Mouse (Mus musculus) layer of hippocampus, postnatal 25 days (tissue): Measurements from ENCODE around the gene Kcnab3. TPM values are rescaled to one million over a fixed set of nuclear protein-coding genes. Genes with fewer than 3 reads are reported as not detected.
A peak's percentile ranks its signal among the peaks of the same experiment; 100 is the strongest.

Experiments
- DNase-seq, 2 experiments: peaks; one replicate each; pipeline ENCODE4 v3.0.0; 2022; ENCODE audit warnings: mixed read lengths in 2 of 2, low spot score in 1 of 2; ENCODE audit errors: extremely low spot score in 1 of 2
- total RNA-seq, 2 experiments: library from RNA; stranded (reverse); gene quantifications; 2 replicates each; pipeline ENCODE4 v1.2.3; 2021

Kcnab3 gene
- total RNA-seq, 2 experiments from 2014 or later: 23.3 to 24.4 TPM

DNA sequence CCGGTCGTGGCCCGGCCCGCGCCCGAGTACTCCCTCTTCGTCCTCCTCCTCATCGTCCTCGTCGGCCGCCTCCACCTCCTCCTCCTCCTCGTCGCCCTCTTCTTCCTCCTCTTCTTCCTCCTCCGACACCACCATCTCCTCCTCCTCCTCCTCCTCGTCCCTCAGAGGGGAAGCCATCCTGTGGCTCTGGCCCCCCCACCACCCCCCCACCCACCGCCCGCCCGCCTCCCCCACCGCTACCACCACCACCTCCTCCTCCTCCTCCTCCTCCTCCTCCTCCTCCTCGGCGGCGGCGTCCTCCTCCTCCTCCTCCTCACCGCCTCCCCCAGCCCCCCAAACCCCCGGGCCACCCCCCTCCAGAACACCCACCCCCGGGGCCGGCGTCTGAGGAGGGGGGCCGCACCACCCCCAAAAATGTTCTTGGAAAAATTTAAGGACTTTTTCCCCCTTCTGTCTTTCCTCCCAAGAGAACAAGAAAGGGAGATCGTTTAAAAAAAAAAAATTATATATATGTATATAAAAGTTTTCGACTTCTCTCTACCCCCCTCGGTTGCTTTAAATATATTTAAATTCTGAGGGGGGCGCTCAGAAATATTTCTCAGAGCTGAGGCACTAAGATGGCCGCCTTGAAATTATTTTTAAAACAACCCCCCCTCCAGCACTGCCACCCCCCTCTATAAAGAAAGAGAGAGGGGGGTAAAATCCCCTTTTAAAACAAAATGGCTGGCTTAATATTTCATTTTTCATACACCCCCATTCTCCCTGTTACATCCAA is 43.3 kb downstream of the Kcnab3 start, which contains the start of gene Chd3:
Gene Chd3, minus strand, starts transcription at position 192 of the 775 bp plus-strand sequence.
- no peak for DNase-seq

DNA sequence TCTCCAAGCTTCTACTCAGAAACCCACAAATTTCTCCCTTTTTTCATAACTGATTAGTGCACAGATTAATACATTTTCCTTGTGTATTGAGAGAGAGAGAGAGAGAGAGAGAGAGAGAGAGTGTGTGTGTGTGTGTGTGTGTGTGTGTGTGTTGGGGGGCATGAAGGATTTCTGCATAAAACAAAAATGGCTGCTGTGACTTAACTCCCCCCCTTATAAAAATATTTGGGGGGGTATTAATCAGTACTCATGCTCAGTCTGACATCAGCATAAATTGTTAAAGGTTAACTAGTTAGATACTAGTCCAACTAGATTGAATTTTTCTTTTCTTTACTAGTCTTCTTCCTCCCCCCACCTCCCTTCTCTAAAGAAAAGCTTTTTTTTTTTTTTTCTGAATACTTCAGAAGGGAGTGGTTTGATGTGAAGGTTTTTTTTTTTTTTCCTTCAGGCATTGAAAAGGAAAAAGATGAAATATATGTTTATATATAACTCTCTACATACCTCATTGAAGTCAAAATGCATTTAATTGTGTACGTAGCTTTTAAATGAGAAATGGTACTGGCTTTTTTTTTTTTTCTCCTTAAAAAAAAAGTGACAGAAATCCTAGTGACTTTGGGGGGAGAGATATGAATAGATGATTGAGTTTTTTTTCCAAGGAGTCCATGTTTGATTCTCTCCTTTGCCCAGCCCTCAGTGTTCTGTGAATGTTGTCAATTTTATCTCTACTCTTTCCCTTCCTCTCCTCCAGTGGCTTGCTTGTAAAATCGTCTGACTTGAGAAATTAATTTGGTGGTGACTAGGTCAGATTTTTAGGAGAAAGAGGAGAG is 44.1 kb downstream of the Kcnab3 start:
- DNase-seq: no peak

DNA sequence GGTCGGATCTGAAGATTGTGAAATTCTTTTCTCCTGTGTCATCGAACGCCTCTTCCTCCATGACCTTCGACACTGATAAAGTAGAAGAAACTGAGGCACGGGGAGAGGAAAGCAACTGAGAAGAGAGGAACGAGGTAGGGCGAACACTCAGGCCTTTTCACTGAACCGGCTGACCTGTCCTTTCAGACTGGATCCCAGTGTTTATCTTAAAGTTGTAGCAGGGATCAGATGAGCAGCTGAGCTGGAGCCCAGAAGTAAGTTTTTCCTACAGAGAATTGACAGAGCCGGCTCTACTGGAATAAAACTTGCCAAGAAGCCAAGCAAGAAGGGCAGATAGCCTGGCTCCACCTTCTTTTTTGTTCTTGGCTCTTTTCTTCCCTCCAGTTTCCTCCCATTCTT is 44.8 kb downstream of the Kcnab3 start:
- DNase-seq: no peak

GRCm38 (mm10) chr11:69371601-69372000 is 45.5 kb downstream of the Kcnab3 start:
- no peak for DNase-seq

DNA sequence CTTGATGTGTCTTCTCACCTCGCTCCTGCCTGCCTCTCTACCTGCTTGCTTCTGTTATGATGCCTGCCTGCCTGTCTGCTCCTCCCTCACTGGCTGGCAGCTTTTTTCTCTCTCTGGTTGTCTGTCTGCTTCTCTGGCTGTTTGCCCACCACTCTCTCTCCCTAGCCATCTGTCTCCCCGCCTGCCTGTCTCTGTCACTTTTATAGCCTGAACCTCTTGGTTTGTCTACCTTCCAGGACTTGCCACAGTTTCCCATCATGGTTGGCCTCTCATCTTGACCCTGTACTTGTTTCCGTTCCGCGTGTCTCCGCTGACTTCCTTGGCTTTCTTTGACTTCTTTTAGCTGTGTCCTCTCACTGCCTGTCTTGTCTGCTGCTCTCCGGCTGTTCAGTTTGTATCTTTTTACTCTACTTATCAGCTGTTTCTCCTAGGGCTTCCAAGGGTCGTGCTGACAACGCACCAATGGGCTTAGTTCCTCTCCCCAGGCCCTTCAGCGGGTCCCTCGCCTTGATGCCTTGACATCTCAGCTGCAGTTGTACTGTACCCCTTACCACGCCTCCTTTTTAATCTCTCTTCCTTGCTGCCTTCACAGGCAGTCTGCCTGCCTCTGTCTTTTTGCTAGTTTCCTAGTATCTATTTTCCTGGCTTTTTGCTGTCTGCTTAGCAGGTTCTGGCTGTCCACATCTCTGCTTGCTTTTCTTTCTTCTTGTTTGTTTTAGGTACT is 46.2 kb downstream of the Kcnab3 start:
- DNase-seq: peak; percentile 61 to 73

DNA sequence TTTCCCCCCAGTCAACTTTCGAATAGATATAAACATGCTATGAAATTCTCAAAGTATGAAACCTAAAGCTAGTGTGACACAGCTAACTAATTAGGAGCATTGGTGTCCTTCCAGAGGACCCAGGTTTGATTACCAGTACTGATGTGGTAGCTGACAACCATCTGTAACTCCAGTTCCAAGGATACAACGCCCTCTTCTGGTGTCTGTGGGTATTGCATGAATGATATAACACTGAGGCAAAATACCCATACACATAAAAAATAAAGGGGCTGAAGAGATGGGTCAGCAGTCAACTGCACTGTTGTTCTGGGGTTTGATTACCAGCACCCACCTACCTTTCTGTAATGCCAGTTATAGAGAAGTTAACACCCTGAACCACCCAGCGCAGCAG is 46.7 kb downstream of the Kcnab3 start:
- no peak for DNase-seq

- DNase-seq: no peak
These were observed 47.3 kb downstream of the Kcnab3 start for GRCm38 (mm10) chr11:69373223-69373965.

GRCm38 (mm10) chr11:69375646-69376045 is 49.6 kb downstream of the Kcnab3 start:
- no peak for DNase-seq

DNA sequence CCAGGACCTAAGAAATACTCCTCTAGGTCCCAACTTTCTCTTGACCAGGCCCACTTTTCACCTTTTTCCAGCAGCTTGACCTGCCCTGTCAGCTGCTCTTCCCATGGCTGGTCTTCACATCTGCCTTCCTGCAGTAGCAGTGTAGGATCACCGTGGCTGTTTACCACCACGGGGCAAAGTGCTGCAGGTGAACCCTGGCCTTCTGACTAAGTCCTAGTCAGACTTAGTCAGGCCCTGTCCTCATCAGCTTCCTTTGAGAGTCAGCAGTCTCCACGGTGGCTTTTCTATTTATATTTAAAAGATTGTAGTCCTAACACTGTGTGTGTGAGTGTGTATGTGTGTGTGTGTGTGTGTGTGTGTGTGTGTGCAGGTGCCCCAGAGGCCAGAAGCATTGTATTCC is 51.7 kb downstream of the Kcnab3 start:
- DNase-seq: no peak

- DNase-seq: no peak
These were observed 53.5 kb downstream of the Kcnab3 start for GRCm38 (mm10) chr11:69379600-69379999.

GRCm38 (mm10) chr11:69381356-69381755 is 55.3 kb downstream of the Kcnab3 start:
- DNase-seq: no peak

Other genes starting within 250 kb of the Kcnab3 start
- gene Vamp2, start 237.8 kb upstream of the Kcnab3 start, total RNA-seq: 1,000 to 10,000 TPM in 1 of 2 experiments, 100 to 1,000 TPM in 1; 978 to 1,010 TPM
- 10 to 100 TPM; 70.1 to 89.0 TPM for gene Per1, start 231.0 kb upstream of the Kcnab3 start, total RNA-seq
- gene Hes7, start 205.9 kb upstream of the Kcnab3 start, total RNA-seq: under 1 TPM; 0.80 to 0.96 TPM
- gene 9130213A22Rik, start 203.7 kb upstream of the Kcnab3 start, total RNA-seq: under 1 TPM; 0.68 to 0.89 TPM
- 1 to 10 TPM; 5.2 to 6.8 TPM for gene Aloxe3, start 200.4 kb upstream of the Kcnab3 start, total RNA-seq
- gene Alox12b, start 169.3 kb upstream of the Kcnab3 start, total RNA-seq: 1 to 10 TPM; 4.0 to 7.2 TPM
- gene Alox8, start 128.4 kb upstream of the Kcnab3 start, total RNA-seq: 1 to 10 TPM; 6.0 to 8.2 TPM
- gene Gucy2e, start 89.2 kb upstream of the Kcnab3 start, total RNA-seq: 1 to 10 TPM; 1.7 TPM
- 10 to 100 TPM; 11.2 to 15.6 TPM for gene Cntrob, start 2.5 kb upstream of the Kcnab3 start, total RNA-seq
- 10 to 100 TPM; 63.5 to 68.4 TPM for gene Trappc1, start 2.3 kb upstream of the Kcnab3 start, total RNA-seq
- gene Rnf227, start 14.2 kb downstream of the Kcnab3 start, total RNA-seq: 100 to 1,000 TPM; 103 to 110 TPM
- gene Chd3, start 43.1 kb downstream of the Kcnab3 start, total RNA-seq: 100 to 1,000 TPM; 504 to 538 TPM
- gene Naa38, start 69.2 kb downstream of the Kcnab3 start, total RNA-seq: 100 to 1,000 TPM; 100 to 116 TPM
- gene Cyb5d1, start 69.4 kb downstream of the Kcnab3 start, total RNA-seq: 10 to 100 TPM; 40.8 to 43.6 TPM
- 1 to 10 TPM; 2.5 TPM for gene Tmem88, start 72.0 kb downstream of the Kcnab3 start, total RNA-seq
- gene Kdm6b, start 87.4 kb downstream of the Kcnab3 start, total RNA-seq: 10 to 100 TPM; 28.5 to 41.2 TPM
- gene Dnah2, start 222.9 kb downstream of the Kcnab3 start, total RNA-seq: 1 to 10 TPM; 3.5 to 8.0 TPM
- 100 to 1,000 TPM; 134 to 139 TPM for gene Efnb3, start 233.9 kb downstream of the Kcnab3 start, total RNA-seq